In the genomic region with DNA sequence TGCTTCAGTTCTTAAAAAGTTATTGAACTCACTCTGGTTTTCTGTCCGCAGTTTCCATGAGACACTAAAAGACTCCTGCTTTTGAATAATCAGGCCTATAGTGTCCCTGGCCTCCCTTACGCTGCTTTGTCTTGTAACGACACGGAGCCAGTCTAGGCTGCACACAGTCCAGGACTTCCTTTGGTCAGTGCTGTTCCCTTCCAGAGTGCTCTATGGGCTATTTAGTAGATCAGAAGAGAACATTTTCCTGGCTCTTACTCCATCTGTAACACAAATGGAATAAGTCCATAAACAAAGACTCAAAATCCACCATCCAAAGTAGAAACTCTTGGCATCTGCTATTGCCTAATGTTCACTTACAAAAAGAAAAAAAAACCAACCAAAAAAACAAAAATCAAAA, we compare ENCODE assay signal across 19 mouse cellular contexts.
DNase-seq lines count a peak whose midpoint lies in the region.
"Had no signal": no experiment of that assay in that cellular context is flagged by ENCODE, and none has a peak within 500 bp of the region (broad histone marks: within the 10 kb centered on the region; RNA-seq: fewer than 3 reads in every experiment).

No protein-coding gene starts in this region.

- intact Hi-C loops in heart, postnatal 14 days (cut with DNase I), result no loop called here

- peak; percentile 84 for DNase-seq in heart, adult 11 months
- DNase-seq in heart, postnatal 14 days, result no peak
- DNase-seq in lung, postnatal 10 days, result peak; percentile 22
- no peak for DNase-seq in lung, postnatal 4 days
- peak; percentile 75 for DNase-seq in adipocyte (ENCODE audit: low spot score)
- peak; percentile 17 for DNase-seq in skeletal muscle tissue, adult 2 months (ENCODE audit: low read depth, low spot score)
- DNase-seq in thymus, postnatal 36 days, result no peak
- DNase-seq: adrenal gland, adult 2 months; adrenal gland, postnatal 14 days; B cell, adult 2 months; cerebellum, adult 11-12 months; cerebellum, adult 8-10 months; cerebellum, postnatal 10 days; cerebellum, postnatal 36 days; embryo, embryonic 11 days; gastrocnemius, adult 2 months; gastrocnemius, postnatal 14 days; heart, postnatal 10 days; heart, postnatal 4 days had no signal

Comparison
In these comparisons a context has a peak if more than half of its experiments do, and no peak if none do; other contexts are left out.
1. DNase-seq: peak in heart, adult 11 months (single experiment), lung, postnatal 10 days (single experiment), adipocyte (single experiment) and skeletal muscle tissue, adult 2 months (single experiment); none in heart, postnatal 14 days (0 of 2), lung, postnatal 4 days (0 of 2) and thymus, postnatal 36 days (0 of 2).